Mouse (Mus musculus) 3T3-L1 (cell line): ENCODE results near the gene Clrn3.
A peak's percentile ranks its signal among the peaks of the same experiment; 100 is the strongest.
"Not testable (repeated sequence)": the region's sequence is repeated elsewhere in the genome, so short reads cannot be mapped to it uniquely, and the experiment has no call there.

Experiments
- DNase-seq: peaks from one replicate; pipeline ENCODE4 v3.0.0-alpha.2; 2015; ENCODE audit warnings: low read depth, low spot score

Clrn3 gene

DNA sequence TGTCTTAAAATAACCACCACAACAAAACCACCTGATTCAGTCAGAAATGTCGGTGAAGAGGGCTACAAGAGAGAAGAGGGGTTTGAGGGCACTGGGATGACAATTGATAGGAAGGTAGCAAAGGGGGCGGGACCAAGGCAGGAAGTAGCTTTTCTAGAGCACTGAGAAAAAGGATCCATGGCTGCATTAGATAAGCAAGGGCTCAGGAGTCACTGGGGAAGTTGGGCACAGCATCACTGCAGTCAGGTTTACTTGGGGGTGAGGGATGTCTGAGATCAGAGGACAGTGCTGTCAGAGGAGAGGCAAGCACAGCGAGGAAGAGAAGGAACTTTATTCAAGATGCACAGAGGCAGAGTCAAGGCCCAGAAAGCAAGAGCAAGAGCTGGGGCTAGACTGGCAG, 7.5 kb upstream of the Clrn3 start:
- DNase-seq = no peak

GRCm38 (mm10) chr7:135534548-135535189, 6.2 kb upstream of the Clrn3 start:
- DNase-seq = no peak

- no peak for DNase-seq
These were observed 614 bp upstream of the Clrn3 start for GRCm38 (mm10) chr7:135529068-135529467.

DNA sequence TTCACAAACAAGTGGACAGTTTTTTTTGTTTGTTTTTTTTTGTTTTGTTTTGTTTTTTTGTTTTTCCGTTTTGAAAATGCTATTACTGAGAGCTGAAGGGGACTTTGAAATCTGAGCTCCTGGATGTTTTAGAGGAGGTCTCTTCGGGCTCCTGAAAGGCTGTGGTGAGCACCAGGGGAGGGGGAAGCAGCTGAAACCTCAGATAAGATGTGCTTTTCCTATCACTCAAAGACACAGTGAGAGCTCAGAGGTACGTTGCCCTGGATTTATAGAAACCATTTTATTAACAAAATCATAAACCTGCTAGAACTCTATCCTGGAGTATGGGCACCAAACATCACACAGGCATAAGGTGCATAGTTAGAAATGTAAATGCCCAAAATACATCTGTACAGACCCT, 1.3 kb downstream of the Clrn3 start:
- no peak for DNase-seq

GRCm38 (mm10) chr7:135526574-135527152, 1.8 kb downstream of the Clrn3 start:
- no peak for DNase-seq

DNA sequence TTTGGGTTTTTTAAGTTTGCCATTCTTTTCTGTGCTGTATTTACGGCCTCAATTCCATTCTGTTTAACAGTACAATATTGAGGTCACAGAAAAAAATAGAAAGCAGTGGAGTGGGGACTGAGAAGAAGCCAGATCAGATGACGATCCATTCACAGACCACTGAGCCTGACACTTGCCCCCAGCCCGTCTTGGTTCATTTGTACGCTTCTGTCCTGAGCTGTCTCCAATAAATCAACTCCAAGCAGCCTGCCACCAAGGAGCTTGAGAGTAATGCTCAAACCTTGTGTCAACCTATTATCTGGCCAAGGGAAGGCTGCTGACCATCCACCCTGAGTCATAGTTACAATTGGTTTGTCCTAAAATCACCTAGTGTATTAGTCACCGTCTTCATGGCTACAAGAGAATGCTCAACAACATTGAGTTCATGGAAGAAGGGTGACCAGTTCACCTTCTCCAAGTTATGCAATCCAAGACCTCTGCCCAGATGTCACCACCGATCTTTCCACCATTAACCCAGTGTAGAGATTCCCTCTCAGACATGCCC, 4.0 kb downstream of the Clrn3 start:
- peak; percentile 73 for DNase-seq

DNA sequence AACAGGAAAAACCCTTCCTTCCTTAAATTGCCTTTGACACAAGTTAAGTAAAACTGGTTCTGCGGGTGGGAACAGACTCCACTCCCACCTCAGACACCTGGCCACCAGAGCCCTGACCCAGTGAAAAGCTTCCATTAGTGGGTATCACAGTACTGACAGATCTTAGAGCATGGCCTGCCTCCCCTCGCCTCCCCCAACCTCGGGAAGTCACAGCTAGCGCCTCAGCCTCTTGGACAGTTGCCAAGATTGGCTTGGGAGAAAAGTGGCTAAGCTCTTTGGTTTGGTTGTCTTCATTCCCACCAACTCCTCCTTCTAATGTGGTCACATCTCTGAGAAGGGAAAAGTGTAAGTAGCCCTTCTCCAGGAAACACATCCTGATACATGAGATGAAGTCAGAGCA, 4.5 kb downstream of the Clrn3 start:
- DNase-seq = no peak

DNA sequence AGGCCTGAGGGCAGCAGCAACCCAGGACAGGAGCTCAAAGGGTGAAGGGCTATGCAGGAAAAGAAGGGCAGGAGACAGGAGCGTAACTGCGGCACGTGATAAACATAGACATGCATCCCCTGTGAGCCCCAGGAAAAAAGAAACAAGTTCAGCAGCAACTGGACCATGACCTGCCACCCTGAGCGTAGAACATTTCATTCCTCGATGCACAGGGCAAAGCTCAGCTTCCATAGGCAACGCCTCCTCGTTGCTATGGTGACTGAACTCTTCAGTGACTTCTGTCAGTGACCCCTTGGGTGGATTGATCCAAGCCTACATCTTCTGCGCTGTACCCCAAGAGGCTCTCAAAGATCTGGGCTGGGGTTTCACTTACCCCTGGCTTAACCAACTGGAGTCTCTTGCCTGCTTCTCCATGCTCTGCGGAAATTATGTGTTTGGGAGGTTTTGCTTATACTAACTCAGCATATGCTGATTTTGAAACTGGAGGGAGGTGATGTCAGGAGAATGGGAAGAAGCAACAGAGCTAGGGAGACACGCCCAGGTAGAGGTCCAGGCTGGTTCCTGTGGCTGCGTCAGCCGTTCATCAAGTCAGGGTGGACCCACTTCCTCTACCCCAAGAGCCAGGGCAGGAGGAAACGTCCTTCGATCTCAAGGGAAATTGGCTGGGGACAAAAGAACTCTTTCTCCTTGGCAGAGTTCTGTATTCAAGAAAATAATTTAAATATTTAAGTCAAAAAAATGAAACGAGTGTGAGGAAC, 6.5 kb downstream of the Clrn3 start:
- DNase-seq = no peak

DNA sequence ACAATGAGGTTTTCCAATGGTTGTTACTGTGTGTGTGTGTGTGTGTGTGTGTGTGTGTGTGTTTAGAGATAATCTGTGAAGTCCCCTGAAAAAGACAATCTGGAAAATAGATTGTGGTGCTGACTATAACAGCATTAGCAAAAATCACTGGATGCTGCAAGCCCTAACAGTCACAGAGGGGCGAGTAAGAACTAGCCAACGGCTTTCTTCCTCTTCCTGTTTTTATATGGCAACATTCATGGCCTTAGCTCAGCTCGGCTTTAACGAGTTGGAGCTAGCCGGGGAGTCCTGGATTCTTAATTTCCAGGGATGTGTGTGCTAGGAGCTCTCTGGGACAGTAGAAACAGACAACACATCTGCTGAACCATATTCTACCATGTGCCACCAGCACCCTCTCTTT, 8.2 kb downstream of the Clrn3 start:
- no peak for DNase-seq

DNA sequence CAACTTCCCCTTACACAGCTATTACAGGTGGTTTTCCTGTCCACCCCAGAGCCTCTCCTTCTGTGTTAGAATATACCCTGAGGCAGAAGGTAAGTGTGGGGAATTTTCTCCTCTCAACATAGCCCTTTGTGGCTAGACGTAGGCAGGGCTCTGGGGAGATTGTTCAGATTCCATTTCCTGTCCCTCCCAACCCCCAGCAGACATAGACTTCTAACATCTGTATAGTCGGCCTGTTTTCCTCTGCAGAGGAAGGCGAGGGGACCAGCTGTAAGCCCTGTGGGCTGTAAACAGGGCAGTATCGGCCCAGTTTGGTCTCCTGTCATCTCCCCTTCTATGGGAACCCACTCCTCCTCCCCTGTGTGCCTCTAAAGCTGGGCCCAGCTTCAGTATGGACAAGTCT, 11.3 kb downstream of the Clrn3 start:
- DNase-seq = peak; percentile 31

- DNase-seq = no peak
These were observed 16.7 kb downstream of the Clrn3 start for GRCm38 (mm10) chr7:135511723-135512122.

- DNase-seq = no peak
These were observed 18.0 kb downstream of the Clrn3 start for GRCm38 (mm10) chr7:135510431-135510830.

DNA sequence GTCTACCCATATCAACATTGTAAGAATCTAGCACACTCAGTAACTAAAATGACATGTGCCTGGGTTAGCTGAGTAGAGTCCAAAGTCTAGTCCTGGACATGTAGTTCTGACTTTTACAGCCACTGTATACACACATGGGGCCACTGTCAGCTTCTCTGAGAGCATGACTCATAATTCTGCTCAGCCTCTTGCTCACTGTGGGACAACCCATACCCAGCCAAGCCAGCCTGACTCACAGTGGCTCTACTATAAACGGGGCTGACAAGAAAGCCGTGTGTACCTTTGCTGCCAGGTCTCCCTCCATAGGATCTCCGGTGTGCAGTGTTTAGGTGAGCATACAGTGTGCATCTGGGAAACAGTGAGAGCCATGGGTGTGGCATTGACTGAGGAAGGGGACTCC, 19.2 kb downstream of the Clrn3 start:
- DNase-seq = peak; percentile 77

DNA sequence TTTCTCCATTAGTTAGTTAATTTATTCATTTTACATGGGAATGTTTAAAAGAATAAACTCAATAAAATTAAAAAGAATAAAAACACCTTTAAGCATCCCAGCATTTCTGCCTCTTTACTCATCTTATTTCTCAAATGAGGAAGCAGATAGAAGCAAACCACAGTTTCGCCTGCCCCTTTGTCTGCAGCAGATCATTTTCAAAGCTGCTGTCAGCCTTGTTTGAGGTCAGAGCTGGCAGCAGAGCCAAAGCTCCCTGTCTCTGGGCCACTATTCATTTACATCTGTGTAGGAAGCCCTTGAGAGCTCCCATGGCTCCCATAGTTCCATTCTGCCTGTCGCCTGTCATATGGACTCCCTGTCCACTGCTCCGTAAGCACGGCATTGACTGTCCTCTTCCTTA, 19.9 kb downstream of the Clrn3 start:
- DNase-seq = peak; percentile 55

GRCm38 (mm10) chr7:135506506-135506905, 21.9 kb downstream of the Clrn3 start:
- DNase-seq = not testable (repeated sequence)

DNA sequence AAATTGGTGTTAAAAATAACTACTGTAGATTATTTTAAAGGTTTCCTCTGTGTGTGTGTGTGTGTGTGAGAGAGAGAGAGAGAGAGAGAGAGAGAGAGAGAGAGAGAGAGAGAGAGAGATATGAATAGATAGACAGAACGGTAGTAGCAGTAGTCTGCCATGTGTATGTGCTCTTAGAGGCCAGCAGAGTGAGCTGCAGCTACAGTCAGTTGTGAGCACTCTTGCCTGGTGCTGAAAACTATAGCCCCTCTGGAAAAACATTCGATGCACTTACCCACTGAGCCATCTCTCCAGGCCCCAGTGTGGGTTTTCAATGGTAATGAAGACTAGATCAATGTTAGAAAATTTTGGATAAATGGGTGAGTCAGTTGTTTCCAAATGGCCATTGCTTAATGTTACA, 29.1 kb downstream of the Clrn3 start:
- DNase-seq = peak; percentile 58

DNA sequence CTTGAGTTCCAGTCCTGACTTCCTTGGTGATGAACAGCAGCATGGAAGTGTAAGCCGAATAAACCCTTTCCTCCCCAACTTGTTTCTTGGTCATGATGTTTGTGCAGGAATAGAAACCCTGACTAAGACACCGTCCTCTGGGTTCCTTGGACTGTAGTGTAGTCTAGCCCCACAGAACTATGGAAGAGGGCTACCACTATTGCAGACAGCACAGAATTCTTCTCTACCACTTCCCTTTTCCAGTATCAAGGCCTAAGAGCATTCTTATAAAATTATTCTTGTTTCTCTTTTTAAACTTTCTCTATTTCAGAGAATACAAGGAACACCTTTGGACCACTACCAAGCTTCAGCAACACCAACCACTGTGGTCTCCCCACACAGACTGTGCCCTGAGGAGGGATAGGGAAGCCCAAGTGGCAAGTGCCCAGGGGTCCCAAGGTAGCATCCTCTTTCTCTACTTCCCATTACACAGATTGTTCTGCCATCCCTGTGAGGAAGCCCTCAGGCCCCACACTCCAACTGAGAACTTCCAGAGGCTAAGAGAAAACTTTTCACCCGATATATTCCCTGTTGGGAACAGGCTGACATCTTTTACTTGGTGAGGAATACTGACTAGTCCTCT, 29.8 kb downstream of the Clrn3 start:
- no peak for DNase-seq

- DNase-seq = peak; percentile 51
These were observed 33.2 kb downstream of the Clrn3 start for GRCm38 (mm10) chr7:135495303-135495702.

DNA sequence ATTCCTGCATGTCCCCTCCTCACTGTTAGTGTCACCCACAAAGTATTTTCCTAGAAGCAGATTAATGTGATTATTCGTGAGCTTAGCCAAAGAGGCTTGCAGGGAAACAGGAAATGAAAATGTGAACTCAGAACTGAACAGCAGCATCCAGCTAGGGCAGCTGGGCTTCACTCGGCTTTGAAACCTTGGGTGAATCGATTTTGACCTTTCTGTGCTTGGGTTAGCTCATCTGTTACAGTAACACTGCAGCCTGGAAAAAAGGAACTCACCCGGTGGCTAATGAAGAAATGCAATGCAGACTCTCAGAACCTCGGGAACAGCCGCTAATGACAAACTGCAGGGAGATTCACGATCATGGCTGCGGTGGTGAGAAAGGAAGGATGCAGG, 38.0 kb downstream of the Clrn3 start:
- DNase-seq = no peak

DNA sequence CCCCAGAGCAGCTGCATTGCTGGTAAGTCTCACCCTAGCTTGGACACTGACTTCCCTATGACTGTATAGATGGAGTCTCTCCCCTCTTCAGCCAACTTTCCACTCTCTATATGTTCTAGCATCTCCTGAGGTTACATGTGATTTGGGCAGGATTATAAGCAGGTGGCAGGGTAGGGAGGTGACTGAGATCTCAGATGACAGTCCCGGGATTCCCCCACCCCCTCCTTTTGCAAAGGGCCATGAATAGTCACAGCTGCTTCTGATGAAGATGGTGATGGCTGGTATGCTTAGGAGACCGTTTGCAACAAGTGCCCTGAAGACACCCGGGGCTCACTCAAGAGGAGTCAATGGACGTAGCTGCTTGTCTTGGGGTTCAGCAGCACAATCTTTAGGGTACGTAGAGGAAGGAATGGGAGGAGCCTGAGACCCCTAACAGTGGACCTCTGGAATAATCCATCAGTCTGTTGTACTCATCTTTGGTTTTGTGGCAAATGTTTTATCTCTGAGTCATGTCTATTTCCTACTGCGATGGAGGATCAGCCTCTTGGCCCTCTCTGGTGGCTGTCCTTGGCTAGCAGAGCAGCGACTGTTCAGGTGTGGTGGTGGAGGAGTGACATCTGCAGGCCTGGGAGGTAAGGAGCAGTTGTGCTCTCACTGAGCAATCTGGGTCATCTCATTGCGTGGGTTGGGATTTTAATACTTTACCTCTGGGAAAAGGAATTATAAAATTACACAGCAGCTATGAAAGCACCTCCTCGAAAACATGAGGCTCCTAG, 38.5 kb downstream of the Clrn3 start:
- DNase-seq = no peak

GRCm38 (mm10) chr7:135488214-135488810, 40.1 kb downstream of the Clrn3 start:
- peak; percentile 54 for DNase-seq
